ENCODE assay signal across 8 mouse cellular contexts in the genomic region with DNA sequence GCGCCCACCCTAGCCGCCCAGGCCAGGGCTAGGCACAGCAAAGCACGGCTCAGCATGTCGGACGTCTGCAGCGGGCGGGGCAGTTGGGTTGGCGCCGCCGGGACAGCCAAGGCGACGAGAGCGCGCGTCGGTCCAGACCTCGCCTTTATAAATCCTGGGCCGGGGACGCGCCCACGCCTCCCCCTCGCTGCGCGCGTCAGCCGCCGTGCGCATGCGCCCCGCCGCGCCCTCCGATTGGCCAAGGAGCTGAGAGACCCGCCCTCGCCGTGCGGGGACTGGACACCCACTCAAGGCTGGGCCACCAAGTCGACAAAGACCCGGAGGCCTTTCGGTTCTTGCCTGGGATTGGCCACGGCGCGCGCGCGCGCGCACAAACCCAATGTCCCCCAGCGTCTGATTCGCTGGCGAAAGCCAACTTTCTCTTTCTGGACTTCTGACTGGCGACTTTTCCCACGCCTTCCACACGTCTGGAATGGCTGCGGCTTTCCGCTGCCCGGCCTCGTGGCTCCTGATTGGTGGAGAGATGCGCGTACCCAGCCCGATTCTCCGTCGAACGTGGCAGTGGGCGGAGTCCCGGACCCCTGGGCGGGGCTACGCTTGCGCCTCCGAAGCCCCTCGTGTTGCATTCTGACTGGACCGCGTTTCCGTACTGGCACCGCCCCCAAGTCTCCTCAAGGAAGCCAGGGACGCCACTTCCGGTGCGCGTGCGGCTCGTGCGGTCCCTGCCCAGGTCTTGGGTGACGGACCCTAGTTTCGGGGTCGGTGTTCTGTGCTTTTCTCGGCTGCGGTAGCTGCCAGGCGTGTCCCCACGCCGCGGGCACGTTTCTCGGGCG. TPM values are rescaled to one million over a fixed set of nuclear protein-coding genes. Genes with fewer than 3 reads are reported as not detected.
DNase-seq lines count a peak whose midpoint lies in the region; ATAC-seq and TF ChIP-seq lines count a peak whose summit lies in the region.

A gene (minus strand): TSS at position 502 of the 833 bp plus-strand sequence.

- TF ChIP-seq RAD21 in CH12.LX (IDR thresholded peaks at IDR 0.05; ENCODE audit: low read depth, low read length), result no peak

- TF ChIP-seq POLR2A in CH12.LX (IDR thresholded peaks at IDR 0.05; ENCODE audit: low read depth, low read length), result peak; percentile 99

- H3K4me2 ChIP-seq in CH12.LX (ENCODE audit: insufficient read depth, low read depth, poor library complexity, severe bottlenecking), result peak within 1 kb of the TSS; percentile 79
- peak within 1 kb of the TSS; percentile 94 for H3K4me2 ChIP-seq in forebrain, embryonic 11.5 days (ENCODE audit: low read depth, low read length, severe bottlenecking)
- H3K4me2 ChIP-seq in heart, embryonic 16.5 days (ENCODE audit: low read depth, low read length), result peak within 1 kb of the TSS; percentile 90
- H3K4me2 ChIP-seq in liver, embryonic 15.5 days, result peak within 1 kb of the TSS; percentile 92
- H3K4me2 ChIP-seq in neural tube, embryonic 12.5 days (replicated peaks), result peak within 1 kb of the TSS; percentile 94

- peaks cover 39% of the 10 kb centered on the region for H3K79me2 ChIP-seq in CH12.LX (replicated peaks; ENCODE audit: control insufficient read depth, extremely low read depth, insufficient read depth, poor library complexity, severe bottlenecking)

- under 1% methylated on average over 92 of the region's 94 CpGs for WGBS in forebrain, embryonic 11.5 days
- WGBS in heart, embryonic 16.5 days, result under 1% methylated on average over 94 of the region's 94 CpGs
- WGBS in liver, embryonic 15.5 days (ENCODE audit: insufficient replicate concordance), result under 1% methylated on average over 94 of the region's 94 CpGs
- under 1% methylated on average over 90 of the region's 94 CpGs for WGBS in neural tube, embryonic 12.5 days

- no peak for TF ChIP-seq EP300 in CH12.LX (IDR thresholded peaks at IDR 0.05; ENCODE audit: low read length)

- peak; percentile 100 for DNase-seq in CH12.LX (ENCODE audit: extremely low read depth)
- DNase-seq in c-Kit-positive CD71-positive TER-119-negative erythroid progenitor cells, embryonic 14.5 days (ENCODE audit: low read depth), result peak; percentile 97
- DNase-seq in forebrain, embryonic 11.5 days (ENCODE audit: low spot score), result peak; percentile 100
- DNase-seq in kidney, postnatal 36 days, result peak; percentile 100
- peak; percentile 99 for DNase-seq in telencephalon, adult 2 months (ENCODE audit: low read depth, low spot score)

- in situ Hi-C loops in CH12.LX (cut with MboI; ENCODE audit: low pct_ligation_motif_present, low pct_unique_long_range_greater_than_20kb, low sequenced_read_pairs), result no loop called here

- no peaks in the 10 kb centered on the region for H3K27me3 ChIP-seq in CH12.LX (replicated peaks)
- no peaks in the 10 kb centered on the region for H3K27me3 ChIP-seq in forebrain, embryonic 11.5 days (ENCODE audit: control insufficient read depth, insufficient read depth, low read length)
- H3K27me3 ChIP-seq in heart, embryonic 16.5 days (ENCODE audit: control insufficient read depth, insufficient read depth, low read length), result no peaks in the 10 kb centered on the region
- no peaks in the 10 kb centered on the region for H3K27me3 ChIP-seq in liver, embryonic 15.5 days
- H3K27me3 ChIP-seq in neural tube, embryonic 12.5 days (replicated peaks), result no peaks in the 10 kb centered on the region

- H3K27ac ChIP-seq in CH12.LX (ENCODE audit: insufficient read depth, low read depth), result peak within 1 kb of the TSS; percentile 92
- H3K27ac ChIP-seq in forebrain, embryonic 11.5 days (ENCODE audit: low read depth, low read length), result peak within 1 kb of the TSS; percentile 75
- peak within 1 kb of the TSS; percentile 99 for H3K27ac ChIP-seq in heart, embryonic 16.5 days (ENCODE audit: low read length)
- H3K27ac ChIP-seq in liver, embryonic 15.5 days (replicated peaks), result peak within 1 kb of the TSS; percentile 90
- H3K27ac ChIP-seq in neural tube, embryonic 12.5 days, result peak within 1 kb of the TSS; percentile 76

- H3K9me3 ChIP-seq in CH12.LX (replicated peaks; ENCODE audit: low read length), result no peaks in the 10 kb centered on the region
- no peaks in the 10 kb centered on the region for H3K9me3 ChIP-seq in forebrain, embryonic 11.5 days (ENCODE audit: control insufficient read depth, low read length)
- H3K9me3 ChIP-seq in heart, embryonic 16.5 days (replicated peaks; ENCODE audit: control insufficient read depth, low read length), result no peaks in the 10 kb centered on the region
- H3K9me3 ChIP-seq in liver, embryonic 15.5 days (replicated peaks), result no peaks in the 10 kb centered on the region
- H3K9me3 ChIP-seq in neural tube, embryonic 12.5 days, result no peaks in the 10 kb centered on the region

- H3K4me1 ChIP-seq in CH12.LX (ENCODE audit: control insufficient read depth in 1 of 2, insufficient read depth in 2 of 2), result peaks cover 4 to 51% of the 10 kb centered on the region in 2 experiments
- H3K4me1 ChIP-seq in forebrain, embryonic 11.5 days (replicated peaks; ENCODE audit: control insufficient read depth, insufficient read depth, low read length), result peaks cover 12% of the 10 kb centered on the region
- peaks cover 19% of the 10 kb centered on the region for H3K4me1 ChIP-seq in heart, embryonic 16.5 days (ENCODE audit: control insufficient read depth, insufficient read depth, low read length)
- peaks cover 67% of the 10 kb centered on the region for H3K4me1 ChIP-seq in liver, embryonic 15.5 days (replicated peaks)
- peaks cover 25% of the 10 kb centered on the region for H3K4me1 ChIP-seq in neural tube, embryonic 12.5 days

- no peak for TF ChIP-seq CTCF in CH12.LX (conservative IDR thresholded peaks at IDR 0.05 in 1 of 2, IDR thresholded peaks at IDR 0.05 in 1 of 2; ENCODE audit: low read depth in 2 of 2, low read length in 2 of 2)

- dilution Hi-C loops in CH12.LX (cut with MboI; ENCODE audit: extremely low pct_ligation_motif_present, extremely low pct_unique_long_range_greater_than_20kb, low sequenced_read_pairs), result no loop called here

- ATAC-seq in forebrain, embryonic 11.5 days (replicated peaks; ENCODE audit: low FRiP score), result peak; percentile 97
- ATAC-seq in heart, embryonic 16.5 days (replicated peaks; ENCODE audit: extremely low read depth, insufficient read depth, low FRiP score), result peak; percentile 96
- ATAC-seq in liver, embryonic 15.5 days (ENCODE audit: insufficient read depth), result peak; percentile 94
- peak; percentile 97 for ATAC-seq in neural tube, embryonic 12.5 days (ENCODE audit: low FRiP score, low read depth)

- H3K4me3 ChIP-seq in CH12.LX (replicated peaks in 1 of 3; ENCODE audit: low read depth in 2 of 3, low read length in 2 of 3, poor library complexity in 1 of 3), result peak within 1 kb of the TSS; percentile 81 to 93 (median 93)
- H3K4me3 ChIP-seq in forebrain, embryonic 11.5 days (ENCODE audit: low read depth, low read length), result peak within 1 kb of the TSS; percentile 97
- peak within 1 kb of the TSS; percentile 97 for H3K4me3 ChIP-seq in heart, embryonic 16.5 days (ENCODE audit: low read length)
- peak within 1 kb of the TSS; percentile 82 for H3K4me3 ChIP-seq in liver, embryonic 15.5 days (replicated peaks)
- H3K4me3 ChIP-seq in neural tube, embryonic 12.5 days, result peak within 1 kb of the TSS; percentile 98

- H3K9ac ChIP-seq in CH12.LX (ENCODE audit: insufficient read depth, low read depth), result peak within 1 kb of the TSS; percentile 98
- H3K9ac ChIP-seq in forebrain, embryonic 11.5 days (ENCODE audit: low read length), result peak within 1 kb of the TSS; percentile 92
- H3K9ac ChIP-seq in heart, embryonic 16.5 days (ENCODE audit: low read length), result peak within 1 kb of the TSS; percentile 97
- H3K9ac ChIP-seq in liver, embryonic 15.5 days, result peak within 1 kb of the TSS; percentile 86
- peak within 1 kb of the TSS; percentile 96 for H3K9ac ChIP-seq in neural tube, embryonic 12.5 days

- H3K36me3 ChIP-seq in CH12.LX (replicated peaks in 1 of 2; ENCODE audit: control insufficient read depth in 1 of 2, insufficient read depth in 1 of 2, low read length in 1 of 2), result peaks cover 36 to 48% of the 10 kb centered on the region in 2 experiments
- peaks cover 10% of the 10 kb centered on the region for H3K36me3 ChIP-seq in forebrain, embryonic 11.5 days (ENCODE audit: control insufficient read depth, insufficient read depth, low read length)
- peaks cover 33% of the 10 kb centered on the region for H3K36me3 ChIP-seq in heart, embryonic 16.5 days (ENCODE audit: control insufficient read depth, insufficient read depth)
- peaks cover 40% of the 10 kb centered on the region for H3K36me3 ChIP-seq in liver, embryonic 15.5 days (replicated peaks)
- H3K36me3 ChIP-seq in neural tube, embryonic 12.5 days, result peaks cover 35% of the 10 kb centered on the region

TF ChIP-seq in CH12.LX, 34 proteins besides CTCF, POLR2A, EP300 and RAD21 (continues in another document):
- TF ChIP-seq MYC (IDR thresholded peaks at IDR 0.05; ENCODE audit: low read depth, low read length), result no peak; the same call in 1 of the 2 replicates
- TF ChIP-seq NELFE (IDR thresholded peaks at IDR 0.05; ENCODE audit: low read depth, low read length), result peak; percentile 100
- TF ChIP-seq ELF1 (IDR thresholded peaks at IDR 0.05; ENCODE audit: low read depth, low read length), result peak; percentile 95
- TF ChIP-seq KAT2A (IDR thresholded peaks at IDR 0.05; ENCODE audit: insufficient replicate concordance, low read length), result 0 out of 2 replicates have a peak, but pooled peaks have one; percentile 52
- peak; percentile 58 for TF ChIP-seq ETS1 (conservative IDR thresholded peaks at IDR 0.05; ENCODE audit: low read depth, low read length)
- peak; percentile 99 for TF ChIP-seq ZMIZ1 (IDR thresholded peaks at IDR 0.05; ENCODE audit: low read depth, low read length)
- peak; percentile 99 for TF ChIP-seq BHLHE40 (IDR thresholded peaks at IDR 0.05; ENCODE audit: low read depth, low read length)
- TF ChIP-seq CHD1 (IDR thresholded peaks at IDR 0.05; ENCODE audit: low read depth, low read length), result no peak
- peak; percentile 90 for TF ChIP-seq TCF12 (IDR thresholded peaks at IDR 0.05; ENCODE audit: low read depth, low read length)
- peak; percentile 95 for TF ChIP-seq POLR2AphosphoS2 (IDR thresholded peaks at IDR 0.05; ENCODE audit: low read depth, low read length)
- no peak for TF ChIP-seq UBTF (IDR thresholded peaks at IDR 0.05; ENCODE audit: low read depth, low read length)
- no peak for TF ChIP-seq SMC3 (IDR thresholded peaks at IDR 0.05; ENCODE audit: low read depth, low read length)
- TF ChIP-seq RCOR1 (conservative IDR thresholded peaks at IDR 0.05; ENCODE audit: low read depth, low read length), result 0 out of 2 replicates have a peak, but pooled peaks have one; percentile 13

RNA-seq across cellular contexts. Expression of the gene that starts here (rescaled TPM):
- total RNA-seq in CH12.LX (2012; rRNA removed) (531 and 594 TPM in 2 replicates), CH12.LX (2014; rRNA removed) (453 and 486 TPM in 2 replicates)
- 644 and 662 TPM in 2 replicates for polyA plus RNA-seq in CH12.LX (2012; ENCODE audit: insufficient read length, low read depth)
- polyA plus RNA-seq in forebrain, embryonic 11.5 days (2014; fragmentation: Nextera tagmentation; extraction: Ambion mirVana), result 439 and 476 TPM in 2 replicates
- 435 and 437 TPM in 2 replicates for polyA plus RNA-seq in heart, embryonic 16.5 days (2015; fragmentation: Nextera tagmentation; extraction: Ambion mirVana)
- polyA plus RNA-seq in liver, embryonic 15.5 days (2015; fragmentation: Nextera tagmentation; extraction: Ambion mirVana), result 635 and 803 TPM in 2 replicates
- 425 and 451 TPM in 2 replicates for polyA plus RNA-seq in neural tube, embryonic 12.5 days (2016; fragmentation: Nextera tagmentation; extraction: Ambion mirVana)

Comparison
In these comparisons a context has a peak if more than half of its experiments do, and no peak if none do; other contexts are left out.
1. Peak in every context shown above with its lines: DNase-seq, ATAC-seq, H3K4me3 ChIP-seq and H3K27ac ChIP-seq.